Comparison of ENCODE assay signal across 12 mouse cellular contexts in the genomic region with DNA sequence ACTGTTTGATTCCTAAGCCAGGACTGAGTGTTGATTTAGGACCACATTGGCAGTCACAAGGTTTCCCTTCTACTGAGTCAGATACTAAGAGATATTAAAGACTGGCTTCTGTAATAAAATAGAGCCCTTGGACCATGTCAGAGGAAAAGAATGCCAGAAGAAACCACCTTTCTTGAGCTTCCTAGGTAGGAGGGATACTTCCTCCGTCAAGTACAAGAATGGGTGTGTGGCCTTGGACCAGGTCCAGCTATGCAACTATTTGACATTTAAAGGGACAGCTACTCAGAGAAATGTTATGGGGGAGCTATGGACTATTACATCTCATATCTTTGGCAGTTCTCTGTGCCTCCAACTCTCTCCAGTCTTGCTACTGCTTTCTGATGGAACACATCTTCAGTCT.
A peak's percentile ranks its signal among the peaks of the same experiment; 100 is the strongest.
DNase-seq lines count a peak whose midpoint lies in the region; ATAC-seq and TF ChIP-seq lines count a peak whose summit lies in the region.
"Had no signal": no experiment of that assay in that cellular context is flagged by ENCODE, and none has a peak within 500 bp of the region (broad histone marks: within the 10 kb centered on the region; RNA-seq: fewer than 3 reads in every experiment).

No protein-coding gene starts in this region.

- no peak for TF ChIP-seq RAD21 in MEL (IDR thresholded peaks at IDR 0.05; ENCODE audit: low read depth, low read length)

- H3K36me3 ChIP-seq in intestine, embryonic 15.5 days, result no peaks in the 10 kb centered on the region
- peaks cover 10% of the 10 kb centered on the region; the same call in 1 of the 2 replicates for H3K36me3 ChIP-seq in intestine, postnatal 0 days (ENCODE audit: control insufficient read depth, insufficient read depth)
- no peaks in the 10 kb centered on the region for H3K36me3 ChIP-seq in MEL (ENCODE audit: control insufficient read depth in 1 of 2, insufficient read depth in 2 of 2, low read length in 2 of 2)
- no peaks in the 10 kb centered on the region for H3K36me3 ChIP-seq in midbrain, embryonic 16.5 days (ENCODE audit: control insufficient read depth, insufficient read depth, low read length)
- H3K36me3 ChIP-seq: hindbrain, embryonic 15.5 days; limb, embryonic 15.5 days had no signal

- no peak for TF ChIP-seq CTCF in intestine, postnatal 0 days (IDR thresholded peaks at IDR 0.05; ENCODE audit: low read depth)
- no peak for TF ChIP-seq CTCF in MEL (IDR thresholded peaks at IDR 0.05 in 2 of 3, conservative IDR thresholded peaks at IDR 0.05 in 1 of 3; ENCODE audit: control insufficient read depth in 1 of 3, insufficient read depth in 1 of 3, low read depth in 2 of 3, low read length in 3 of 3, poor library complexity in 1 of 3, severe bottlenecking in 1 of 3)
- TF ChIP-seq CTCF in lung, adult 2 months (IDR thresholded peaks at IDR 0.05; ENCODE audit: insufficient read depth, low read length), result no peak
- no peak for TF ChIP-seq CTCF in layer of hippocampus, adult 2 months (conservative IDR thresholded peaks at IDR 0.05)

- no peaks in the 10 kb centered on the region for H3K9me3 ChIP-seq in intestine, embryonic 15.5 days
- H3K9me3 ChIP-seq in intestine, postnatal 0 days (ENCODE audit: control insufficient read depth), result no peaks in the 10 kb centered on the region
- no peaks in the 10 kb centered on the region for H3K9me3 ChIP-seq in MEL (replicated peaks; ENCODE audit: insufficient read depth, low read length)
- no peaks in the 10 kb centered on the region for H3K9me3 ChIP-seq in midbrain, embryonic 16.5 days (replicated peaks; ENCODE audit: control insufficient read depth, low read length, poor library complexity, severe bottlenecking)
- H3K9me3 ChIP-seq: hindbrain, embryonic 15.5 days; limb, embryonic 15.5 days had no signal

- 11% methylated on average over 1 of the region's 1 CpGs for WGBS in intestine, embryonic 15.5 days
- WGBS in intestine, postnatal 0 days, result 10% methylated on average over 1 of the region's 1 CpGs
- WGBS in lung, adult 2 months, result 0% methylated on average over 1 of the region's 1 CpGs
- 40% methylated on average over 1 of the region's 1 CpGs for WGBS in midbrain, embryonic 16.5 days

- no peak overlapping the region for H3K27ac ChIP-seq in intestine, embryonic 15.5 days
- no peak overlapping the region for H3K27ac ChIP-seq in intestine, postnatal 0 days (ENCODE audit: low read depth, low read length)
- no peak overlapping the region for H3K27ac ChIP-seq in MEL (ENCODE audit: control insufficient read depth, low read depth, low read length)
- H3K27ac ChIP-seq in layer of hippocampus, adult 2 months, result no peak overlapping the region
- H3K27ac ChIP-seq in midbrain, embryonic 16.5 days (ENCODE audit: low read length), result no peak overlapping the region
- H3K27ac ChIP-seq: hindbrain, embryonic 15.5 days; limb, embryonic 15.5 days had no signal

- H3K4me2 ChIP-seq in intestine, embryonic 15.5 days (replicated peaks), result no peak overlapping the region
- H3K4me2 ChIP-seq in intestine, postnatal 0 days (replicated peaks; ENCODE audit: low read depth), result no peak overlapping the region
- H3K4me2 ChIP-seq in midbrain, embryonic 16.5 days (ENCODE audit: low read length), result no peak overlapping the region
- H3K4me2 ChIP-seq: hindbrain, embryonic 15.5 days; limb, embryonic 15.5 days had no signal

- TF ChIP-seq EP300 in MEL (IDR thresholded peaks at IDR 0.05; ENCODE audit: low read depth in 1 of 2, low read length in 2 of 2), result no peak

- peak; percentile 2 for DNase-seq in MEL (ENCODE audit: low read depth, low spot score)
- DNase-seq in adrenal gland, adult 8-10 months, result peak; percentile 34
- DNase-seq in lung, adult 2 months, result peak; percentile 14
- no peak for DNase-seq in cerebellum, postnatal 14 days
- no peak for DNase-seq in layer of hippocampus, adult 2 months (ENCODE audit: low spot score in 2 of 2)
- DNase-seq: spleen, adult 18-20 months had no signal

- H3K27me3 ChIP-seq in intestine, embryonic 15.5 days (replicated peaks), result no peaks in the 10 kb centered on the region
- H3K27me3 ChIP-seq in intestine, postnatal 0 days (replicated peaks; ENCODE audit: control insufficient read depth, insufficient read depth, low read length), result no peaks in the 10 kb centered on the region
- no peaks in the 10 kb centered on the region for H3K27me3 ChIP-seq in MEL (ENCODE audit: control insufficient read depth in 1 of 2, insufficient read depth in 2 of 2, low read length in 2 of 2)
- H3K27me3 ChIP-seq in midbrain, embryonic 16.5 days (ENCODE audit: control insufficient read depth, insufficient read depth, low read depth, low read length), result no peaks in the 10 kb centered on the region
- H3K27me3 ChIP-seq: CH12.LX; hindbrain, embryonic 15.5 days had no signal

- no peak overlapping the region for H3K9ac ChIP-seq in intestine, embryonic 15.5 days
- no peak overlapping the region for H3K9ac ChIP-seq in intestine, postnatal 0 days (ENCODE audit: low read depth, low read length)
- no peak overlapping the region for H3K9ac ChIP-seq in MEL (ENCODE audit: control insufficient read depth, low read depth, low read length, poor library complexity, severe bottlenecking)
- H3K9ac ChIP-seq in midbrain, embryonic 16.5 days (ENCODE audit: low read depth, low read length), result no peak overlapping the region
- H3K9ac ChIP-seq: hindbrain, embryonic 15.5 days; limb, embryonic 15.5 days had no signal

- peaks cover 7% of the 10 kb centered on the region for H3K4me1 ChIP-seq in intestine, embryonic 15.5 days (replicated peaks)
- no peaks in the 10 kb centered on the region for H3K4me1 ChIP-seq in intestine, postnatal 0 days (replicated peaks; ENCODE audit: control insufficient read depth, insufficient read depth, low read length)
- H3K4me1 ChIP-seq in MEL (ENCODE audit: control insufficient read depth in 1 of 2, insufficient read depth in 2 of 2, low read length in 2 of 2), result no peaks in the 10 kb centered on the region
- H3K4me1 ChIP-seq in lung, adult 2 months (ENCODE audit: control insufficient read depth, insufficient read depth, low read length), result peaks cover 2% of the 10 kb centered on the region; the same call in 1 of the 2 replicates
- H3K4me1 ChIP-seq in midbrain, embryonic 16.5 days (ENCODE audit: control insufficient read depth, insufficient read depth, low read length), result no peaks in the 10 kb centered on the region

- no peak for TF ChIP-seq POLR2A in MEL (IDR thresholded peaks at IDR 0.05; ENCODE audit: control insufficient read depth in 1 of 2, insufficient read depth in 1 of 2, low read depth in 1 of 2, low read length in 2 of 2, poor library complexity in 1 of 2)
- TF ChIP-seq POLR2A in lung, adult 2 months (IDR thresholded peaks at IDR 0.05; ENCODE audit: borderline replicate concordance, extremely low read depth, low read depth, low read length), result no peak

- peak; percentile 58; the same call in 1 of the 2 replicates for ATAC-seq in intestine, embryonic 15.5 days
- ATAC-seq in intestine, postnatal 0 days, result no peak
- ATAC-seq in midbrain, embryonic 16.5 days, result no peak

- H3K4me3 ChIP-seq in intestine, embryonic 15.5 days (replicated peaks), result no peak overlapping the region
- no peak overlapping the region for H3K4me3 ChIP-seq in intestine, postnatal 0 days (ENCODE audit: low read depth, low read length)
- no peak overlapping the region for H3K4me3 ChIP-seq in MEL (ENCODE audit: control insufficient read depth in 1 of 2, insufficient read depth in 1 of 2, low read depth in 2 of 2, low read length in 2 of 2)
- H3K4me3 ChIP-seq in lung, adult 2 months (replicated peaks; ENCODE audit: extremely low read depth, low read depth, low read length), result no peak overlapping the region
- H3K4me3 ChIP-seq in layer of hippocampus, adult 2 months, result no peak overlapping the region
- H3K4me3 ChIP-seq in midbrain, embryonic 16.5 days (ENCODE audit: low read depth, low read length), result no peak overlapping the region
- H3K4me3 ChIP-seq: hindbrain, embryonic 15.5 days; limb, embryonic 15.5 days had no signal

- H3K79me2 ChIP-seq in MEL (ENCODE audit: control insufficient read depth, insufficient read depth, low read length, poor library complexity), result no peaks in the 10 kb centered on the region

TF ChIP-seq in MEL, 35 proteins besides CTCF, POLR2A, EP300 and RAD21:
- TF ChIP-seq ETS1 (IDR thresholded peaks at IDR 0.05; ENCODE audit: low read depth, low read length) (no peak), GATA1 (IDR thresholded peaks at IDR 0.05; ENCODE audit: low read depth, low read length) (no peak), USF1 (IDR thresholded peaks at IDR 0.05; ENCODE audit: low read depth, low read length) (no peak), NRF1 (IDR thresholded peaks at IDR 0.05; ENCODE audit: insufficient read depth, low read depth, low read length, poor library complexity, severe bottlenecking) (no peak), KAT2A (conservative IDR thresholded peaks at IDR 0.05; ENCODE audit: low read depth, low read length) (no peak), BHLHE40 (IDR thresholded peaks at IDR 0.05; ENCODE audit: borderline replicate concordance, low read depth, low read length) (no peak), MAZ (IDR thresholded peaks at IDR 0.05; ENCODE audit: low read depth, low read length) (no peak), ZC3H11A (IDR thresholded peaks at IDR 0.05; ENCODE audit: low read depth, low read length) (no peak), GABPA (IDR thresholded peaks at IDR 0.05; ENCODE audit: low read depth, low read length) (no peak), RCOR1 (IDR thresholded peaks at IDR 0.05; ENCODE audit: low read depth, low read length) (no peak), MXI1 (IDR thresholded peaks at IDR 0.05; ENCODE audit: low read depth, low read length) (no peak)

Comparison
In these comparisons a context has a peak if more than half of its experiments do, and no peak if none do; other contexts are left out.
1. DNase-seq: peak in MEL (single experiment), adrenal gland, adult 8-10 months (single experiment) and lung, adult 2 months (single experiment); none in cerebellum, postnatal 14 days (0 of 2) and layer of hippocampus, adult 2 months (0 of 2).